Mouse (Mus musculus): Measurements from ENCODE around the gene Cnbp. TPM values are rescaled to one million over a fixed set of nuclear protein-coding genes. Genes with fewer than 3 reads are reported as not detected.

Cnbp gene
- polyA plus RNA-seq, 1 experiment, result 123 TPM

DNA sequence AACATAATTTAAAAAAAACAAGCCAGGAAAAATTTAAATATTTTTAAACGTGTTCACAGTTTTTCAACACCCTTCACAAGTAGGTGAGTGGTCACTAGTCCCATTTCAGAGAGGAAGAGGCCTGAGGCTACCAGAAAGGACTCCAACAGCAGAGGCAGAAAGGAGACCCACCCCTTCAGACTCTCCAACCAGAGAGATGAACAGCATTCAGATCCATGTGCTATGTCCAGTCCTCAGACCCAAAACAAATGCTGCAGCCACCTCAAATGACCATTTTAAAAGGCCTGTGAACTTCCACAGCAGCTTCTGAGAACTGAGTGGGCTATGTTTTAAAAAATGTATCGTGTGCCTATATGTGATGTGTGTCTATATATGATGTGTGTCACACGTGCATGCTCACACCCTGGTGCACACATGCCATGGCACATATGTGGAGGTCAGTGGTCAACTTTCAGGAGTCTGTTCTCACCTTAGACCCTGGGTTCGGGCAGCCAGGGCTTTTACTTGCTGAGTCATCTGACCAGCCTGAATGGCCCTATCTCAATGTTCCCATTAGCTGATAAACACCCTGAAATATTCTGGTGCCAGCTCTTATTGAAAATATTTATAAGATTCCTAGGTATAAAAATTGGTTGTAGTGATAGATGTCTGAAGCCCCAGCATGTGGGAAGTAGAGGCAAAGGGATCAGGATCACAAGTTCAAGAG, 43.0 kb downstream of the Cnbp start:
- H3K4me1 ChIP-seq (ENCODE audit: control insufficient read depth, insufficient read depth, insufficient read length), result peaks cover 16% of the 10 kb centered on the region

DNA sequence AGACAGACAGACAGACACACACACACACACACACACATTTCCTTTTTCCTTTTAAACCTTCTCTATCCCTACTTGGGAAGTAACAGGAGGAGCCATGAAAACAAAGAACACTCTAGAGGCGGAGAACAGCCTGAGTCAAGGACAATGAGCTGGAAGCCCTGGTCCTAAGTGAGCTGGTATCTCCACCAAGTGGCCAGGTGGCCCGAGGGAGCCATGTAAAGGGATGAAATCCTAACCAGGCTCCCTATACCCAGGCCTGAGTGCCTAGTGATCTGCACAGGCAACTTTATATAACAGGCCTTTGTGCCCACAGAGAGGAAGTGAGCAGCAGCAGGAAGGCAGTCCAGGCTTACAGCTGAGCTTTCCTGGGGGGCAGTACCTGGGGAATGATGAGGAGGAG, 44.0 kb downstream of the Cnbp start:
- Histone ChIP-seq H3K4me3 (ENCODE audit: extremely low read depth, insufficient read depth, insufficient read length) (no peak overlapping the region), H3K27me3 (ENCODE audit: control insufficient read depth, insufficient read depth, low read length) (no peaks in the 10 kb centered on the region), H3K36me3 (ENCODE audit: control insufficient read depth, insufficient read depth, low read length) (peaks cover 3% of the 10 kb centered on the region; the same call in 1 of the 2 replicates), H3K4me1 (ENCODE audit: control insufficient read depth, insufficient read depth, insufficient read length) (peaks cover 13% of the 10 kb centered on the region), H3K27ac (ENCODE audit: insufficient read depth, low read length) (peak overlapping the region; percentile 49)
- no peak for TF ChIP-seq CTCF (IDR thresholded peaks at IDR 0.05; ENCODE audit: extremely low read depth, insufficient read depth, insufficient read length, insufficient replicate concordance)
- WGBS, result 56% methylated on average over 2 of the region's 2 CpGs
- no peak for DNase-seq (ENCODE audit: low read depth in 1 of 2, low spot score in 2 of 2)

More for the DNA sequence above, 43.0 kb downstream of the Cnbp start:
- Histone ChIP-seq H3K27ac (ENCODE audit: insufficient read depth, low read length) (peak overlapping the region; percentile 69), H3K4me3 (ENCODE audit: extremely low read depth, insufficient read depth, insufficient read length) (no peak overlapping the region), H3K36me3 (ENCODE audit: control insufficient read depth, insufficient read depth, low read length) (peaks cover 3% of the 10 kb centered on the region; the same call in 1 of the 2 replicates), H3K27me3 (ENCODE audit: control insufficient read depth, insufficient read depth, low read length) (no peaks in the 10 kb centered on the region)
- DNase-seq (ENCODE audit: low read depth in 1 of 2, low spot score in 2 of 2), result no peak
- TF ChIP-seq POLR2A (IDR thresholded peaks at IDR 0.05; ENCODE audit: low read depth, low read length), result no peak
- TF ChIP-seq CTCF (IDR thresholded peaks at IDR 0.05; ENCODE audit: extremely low read depth, insufficient read depth, insufficient read length, insufficient replicate concordance), result no peak
- WGBS, result 75% methylated on average over 4 of the region's 4 CpGs

DNA sequence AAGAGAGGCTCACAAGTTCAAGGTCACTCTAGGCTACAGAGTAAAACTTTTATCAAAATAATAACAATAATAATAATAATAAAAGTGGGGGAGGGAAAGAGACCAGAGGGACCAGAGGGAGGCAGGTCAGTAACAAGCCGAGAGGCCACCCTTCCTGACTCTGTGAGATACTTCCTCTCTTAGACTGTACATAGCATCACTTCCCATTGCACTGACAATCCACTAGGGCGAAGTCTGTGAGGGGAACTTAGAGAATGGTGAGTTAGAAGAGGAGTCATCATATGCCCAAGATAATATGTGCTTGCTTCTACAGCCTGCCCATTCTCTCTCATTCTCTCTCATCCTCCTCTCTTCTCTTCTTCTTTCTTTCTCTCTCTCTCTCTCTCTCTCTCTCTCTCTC, 44.9 kb downstream of the Cnbp start:
- DNase-seq (ENCODE audit: low read depth in 1 of 2, low spot score in 2 of 2), result peak; percentile 25 to 43
- 0 out of 2 replicates have a peak overlapping the region, but pooled peaks have one; percentile 21 for H3K27ac ChIP-seq (ENCODE audit: insufficient read depth, low read length)
- no peak overlapping the region for H3K4me3 ChIP-seq (ENCODE audit: extremely low read depth, insufficient read depth, insufficient read length)
- TF ChIP-seq POLR2A (IDR thresholded peaks at IDR 0.05; ENCODE audit: low read depth, low read length), result no peak
- 0 out of 2 replicates have a peak, but pooled peaks have one; percentile 9 for TF ChIP-seq CTCF (IDR thresholded peaks at IDR 0.05; ENCODE audit: extremely low read depth, insufficient read depth, insufficient read length, insufficient replicate concordance)
- no peaks in the 10 kb centered on the region for H3K27me3 ChIP-seq (ENCODE audit: control insufficient read depth, insufficient read depth, low read length)
- WGBS, result 14% methylated on average over 2 of the region's 2 CpGs
- H3K36me3 ChIP-seq (ENCODE audit: control insufficient read depth, insufficient read depth, low read length), result peaks cover 3% of the 10 kb centered on the region; the same call in 1 of the 2 replicates
- H3K4me1 ChIP-seq (ENCODE audit: control insufficient read depth, insufficient read depth, insufficient read length), result peaks cover 13% of the 10 kb centered on the region

DNA sequence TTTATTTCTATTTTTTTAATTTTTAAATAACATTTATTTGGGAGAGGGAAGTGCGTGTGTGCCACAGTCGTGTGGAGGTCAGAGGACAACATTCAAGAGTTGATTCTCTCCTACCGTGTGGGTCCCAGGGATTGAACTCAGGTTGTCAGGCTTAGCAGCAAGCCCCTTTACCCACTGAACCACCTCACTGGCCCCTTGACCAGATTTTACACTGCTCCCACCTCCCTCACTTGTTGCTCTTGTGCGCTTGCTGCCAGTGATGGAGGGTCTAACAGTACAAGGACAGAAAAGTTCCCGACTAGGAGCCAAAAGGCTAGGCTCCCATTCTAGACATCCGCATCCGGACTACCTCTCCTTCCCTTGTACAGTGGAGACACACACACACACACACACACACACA, 45.5 kb downstream of the Cnbp start:
- no peak for TF ChIP-seq CTCF (IDR thresholded peaks at IDR 0.05; ENCODE audit: extremely low read depth, insufficient read depth, insufficient read length, insufficient replicate concordance)
- TF ChIP-seq POLR2A (IDR thresholded peaks at IDR 0.05; ENCODE audit: low read depth, low read length), result no peak
- Histone ChIP-seq H3K36me3 (ENCODE audit: control insufficient read depth, insufficient read depth, low read length) (peaks cover 3% of the 10 kb centered on the region; the same call in 1 of the 2 replicates), H3K27me3 (ENCODE audit: control insufficient read depth, insufficient read depth, low read length) (no peaks in the 10 kb centered on the region), H3K4me3 (ENCODE audit: extremely low read depth, insufficient read depth, insufficient read length) (no peak overlapping the region), H3K27ac (ENCODE audit: insufficient read depth, low read length) (peak overlapping the region; percentile 21), H3K4me1 (ENCODE audit: control insufficient read depth, insufficient read depth, insufficient read length) (peaks cover 13% of the 10 kb centered on the region)
- DNase-seq (ENCODE audit: low read depth in 1 of 2, low spot score in 2 of 2), result no peak
- WGBS, result 90% methylated on average over 7 of the region's 7 CpGs

DNA sequence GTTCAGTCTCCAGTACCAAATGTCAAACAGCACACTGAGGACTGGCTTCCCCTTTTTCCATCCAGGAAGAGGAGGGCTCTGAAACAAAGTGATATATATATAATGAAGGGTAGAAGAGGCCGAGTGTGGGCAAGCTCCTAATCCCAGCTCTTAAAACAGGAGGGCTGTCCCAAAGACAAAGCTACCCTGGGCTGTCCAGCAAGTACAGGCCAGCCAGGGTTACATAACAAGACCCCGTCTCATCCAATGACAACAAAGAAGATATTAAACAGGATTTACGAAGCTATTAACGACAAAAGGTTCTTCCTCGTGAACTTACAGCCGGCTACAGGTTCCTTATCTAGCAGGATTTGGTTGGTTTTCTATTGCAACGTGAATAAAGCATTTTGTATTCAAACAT, 46.0 kb downstream of the Cnbp start:
- no peak for TF ChIP-seq CTCF (IDR thresholded peaks at IDR 0.05; ENCODE audit: extremely low read depth, insufficient read depth, insufficient read length, insufficient replicate concordance)
- no peak for TF ChIP-seq POLR2A (IDR thresholded peaks at IDR 0.05; ENCODE audit: low read depth, low read length)
- Histone ChIP-seq H3K4me3 (ENCODE audit: extremely low read depth, insufficient read depth, insufficient read length) (no peak overlapping the region), H3K36me3 (ENCODE audit: control insufficient read depth, insufficient read depth, low read length) (peaks cover 4% of the 10 kb centered on the region; the same call in 1 of the 2 replicates), H3K4me1 (ENCODE audit: control insufficient read depth, insufficient read depth, insufficient read length) (peaks cover 13% of the 10 kb centered on the region), H3K27ac (ENCODE audit: insufficient read depth, low read length) (no peak overlapping the region), H3K27me3 (ENCODE audit: control insufficient read depth, insufficient read depth, low read length) (no peaks in the 10 kb centered on the region)
- DNase-seq (ENCODE audit: low read depth in 1 of 2, low spot score in 2 of 2), result no peak
- WGBS, result 84% methylated on average over 7 of the region's 7 CpGs

DNA sequence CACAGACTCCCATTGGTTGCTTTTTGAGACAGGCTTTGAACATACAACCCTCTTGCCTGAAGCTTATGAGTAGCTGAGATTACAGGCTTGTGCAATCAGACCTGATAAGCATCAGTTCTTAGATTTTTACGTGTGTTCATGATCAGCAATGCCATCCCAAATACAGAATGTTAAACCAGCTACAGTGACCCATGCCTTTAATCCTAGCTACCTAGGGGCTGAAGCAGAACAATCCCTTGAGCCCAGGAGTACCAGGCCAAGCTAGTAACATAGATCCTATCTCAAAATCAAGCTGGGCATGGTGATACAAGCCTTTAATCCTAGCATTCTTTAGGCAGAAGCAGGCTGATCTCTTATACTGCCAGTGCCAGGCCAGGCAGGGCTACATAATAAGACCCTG, 46.9 kb downstream of the Cnbp start:
- H3K27ac ChIP-seq (ENCODE audit: insufficient read depth, low read length), result no peak overlapping the region
- peaks cover 9% of the 10 kb centered on the region for H3K4me1 ChIP-seq (ENCODE audit: control insufficient read depth, insufficient read depth, insufficient read length)
- no peaks in the 10 kb centered on the region for H3K27me3 ChIP-seq (ENCODE audit: control insufficient read depth, insufficient read depth, low read length)
- TF ChIP-seq CTCF (IDR thresholded peaks at IDR 0.05; ENCODE audit: extremely low read depth, insufficient read depth, insufficient read length, insufficient replicate concordance), result no peak
- TF ChIP-seq POLR2A (IDR thresholded peaks at IDR 0.05; ENCODE audit: low read depth, low read length), result no peak
- 70% methylated on average over 1 of the region's 1 CpGs for WGBS
- H3K36me3 ChIP-seq (ENCODE audit: control insufficient read depth, insufficient read depth, low read length), result peaks cover 5% of the 10 kb centered on the region; the same call in 1 of the 2 replicates
- DNase-seq (ENCODE audit: low read depth in 1 of 2, low spot score in 2 of 2), result no peak
- no peak overlapping the region for H3K4me3 ChIP-seq (ENCODE audit: extremely low read depth, insufficient read depth, insufficient read length)

DNA sequence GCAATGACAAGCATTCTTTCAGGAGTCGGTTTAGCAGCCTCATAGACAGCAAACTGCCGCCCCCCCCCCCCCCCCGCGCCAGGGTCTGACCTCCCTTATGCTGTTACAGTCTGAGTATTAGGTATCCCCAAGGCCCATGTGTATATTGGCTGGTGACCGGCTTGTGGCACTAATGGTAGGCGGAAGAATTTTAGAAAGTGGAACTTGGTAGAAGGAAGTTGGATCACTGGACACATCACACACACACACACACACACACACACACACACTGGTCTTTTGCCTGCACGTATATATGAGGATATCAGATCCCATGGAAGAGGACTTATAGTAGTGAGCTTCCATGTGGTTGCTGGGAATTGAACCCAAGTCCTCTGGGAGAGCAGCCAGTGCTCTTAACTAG, 48.4 kb downstream of the Cnbp start:
- 78% methylated on average over 7 of the region's 7 CpGs for WGBS
- no peaks in the 10 kb centered on the region for H3K27me3 ChIP-seq (ENCODE audit: control insufficient read depth, insufficient read depth, low read length)
- no peak overlapping the region for H3K4me3 ChIP-seq (ENCODE audit: extremely low read depth, insufficient read depth, insufficient read length)
- peaks cover 5% of the 10 kb centered on the region; the same call in 1 of the 2 replicates for H3K4me1 ChIP-seq (ENCODE audit: control insufficient read depth, insufficient read depth, insufficient read length)
- TF ChIP-seq POLR2A (IDR thresholded peaks at IDR 0.05; ENCODE audit: low read depth, low read length) (no peak), CTCF (IDR thresholded peaks at IDR 0.05; ENCODE audit: extremely low read depth, insufficient read depth, insufficient read length, insufficient replicate concordance) (no peak)
- H3K36me3 ChIP-seq (ENCODE audit: control insufficient read depth, insufficient read depth, low read length), result peaks cover 3% of the 10 kb centered on the region; the same call in 1 of the 2 replicates
- no peak overlapping the region for H3K27ac ChIP-seq (ENCODE audit: insufficient read depth, low read length)
- no peak for DNase-seq (ENCODE audit: low read depth in 1 of 2, low spot score in 2 of 2)

All from spleen, adult 2 months (tissue).